Mouse (Mus musculus): ENCODE data around the gene Trib3.

DNA sequence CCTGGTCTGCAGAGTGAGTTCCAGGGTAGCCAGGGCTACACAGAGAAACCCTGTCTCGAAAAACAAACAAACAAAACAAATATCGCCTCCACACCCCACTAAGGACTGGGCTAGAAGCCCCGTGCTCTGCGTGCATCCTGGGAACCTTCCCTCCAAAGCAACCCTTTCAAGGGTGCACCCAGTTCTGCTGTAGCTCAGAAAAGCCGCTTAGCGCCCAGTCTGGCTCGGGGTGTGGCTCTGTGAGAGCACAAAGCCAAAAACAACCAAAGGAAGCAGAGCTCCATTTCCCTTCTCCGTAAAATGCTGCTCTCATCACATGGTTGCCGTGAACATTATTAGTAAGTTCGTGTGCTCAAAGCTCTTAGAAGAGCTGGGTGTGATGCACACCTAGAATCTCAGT is 529 bp upstream of the Trib3 start:
- no peak for TF ChIP-seq CTCF (IDR thresholded peaks at IDR 0.05; ENCODE audit: extremely low read depth, insufficient read length, insufficient replicate concordance, low read depth, low read length)
- no peak for TF ChIP-seq POLR2A (IDR thresholded peaks at IDR 0.05; ENCODE audit: low read depth, low read length)

All from small intestine, adult 2 months (tissue).